ENCODE assay signal across 8 mouse cellular contexts in genomic region chr13:23285191-23285920, GRCm38 (mm10). TPM values are rescaled to one million over a fixed set of nuclear protein-coding genes. Genes with fewer than 3 reads are reported as not detected.
A peak's percentile ranks its signal among the peaks of the same experiment; 100 is the strongest.
DNase-seq lines count a peak whose midpoint lies in the region; ATAC-seq lines count a peak whose summit lies in the region.

No protein-coding gene starts in this region.

- H3K4me1 ChIP-seq in hindbrain, embryonic 16.5 days (ENCODE audit: control insufficient read depth, insufficient read depth, low read depth, low read length): peaks cover 9% of the 10 kb centered on the region
- H3K4me1 ChIP-seq in midbrain, embryonic 15.5 days: peaks cover 18% of the 10 kb centered on the region

- no peak overlapping the region for H3K27ac ChIP-seq in hindbrain, embryonic 16.5 days (ENCODE audit: low read depth, low read length)
- no peak overlapping the region for H3K27ac ChIP-seq in midbrain, embryonic 15.5 days

- H3K4me2 ChIP-seq in hindbrain, embryonic 16.5 days (ENCODE audit: low read length): peak overlapping the region; percentile 79
- peak overlapping the region; percentile 62 for H3K4me2 ChIP-seq in midbrain, embryonic 15.5 days

- H3K27me3 ChIP-seq in hindbrain, embryonic 16.5 days (replicated peaks; ENCODE audit: control insufficient read depth, insufficient read depth, low read length): peaks cover 18% of the 10 kb centered on the region
- peaks cover 34% of the 10 kb centered on the region for H3K27me3 ChIP-seq in midbrain, embryonic 15.5 days (replicated peaks)

- no peaks in the 10 kb centered on the region for H3K9me3 ChIP-seq in hindbrain, embryonic 16.5 days (ENCODE audit: control insufficient read depth, low read length)
- no peaks in the 10 kb centered on the region for H3K9me3 ChIP-seq in midbrain, embryonic 15.5 days

- H3K36me3 ChIP-seq in hindbrain, embryonic 16.5 days (ENCODE audit: control insufficient read depth, insufficient read depth, low read length): no peaks in the 10 kb centered on the region
- no peaks in the 10 kb centered on the region for H3K36me3 ChIP-seq in midbrain, embryonic 15.5 days (replicated peaks)

- peak overlapping the region; percentile 48 for H3K4me3 ChIP-seq in hindbrain, embryonic 16.5 days (ENCODE audit: low read length)
- peak overlapping the region; percentile 39 for H3K4me3 ChIP-seq in midbrain, embryonic 15.5 days

- H3K9ac ChIP-seq in hindbrain, embryonic 16.5 days (ENCODE audit: low read depth, low read length): no peak overlapping the region
- peak overlapping the region; percentile 27 for H3K9ac ChIP-seq in midbrain, embryonic 15.5 days

- WGBS in hindbrain, embryonic 16.5 days: 2% methylated on average over 22 of the region's 22 CpGs
- 2% methylated on average over 22 of the region's 22 CpGs for WGBS in midbrain, embryonic 15.5 days

- ATAC-seq in cerebellum, adult (ENCODE audit: insufficient number of reproducible peaks, low FRiP score, low TSS enrichment): no peak
- ATAC-seq in hindbrain, embryonic 16.5 days: peak; percentile 95
- ATAC-seq in midbrain, embryonic 15.5 days (replicated peaks): peak; percentile 87

- DNase-seq in cerebellum, postnatal 14 days: peak; percentile 10 to 26
- peak; percentile 70 to 75 for DNase-seq in right cerebral cortex, adult 2 months (ENCODE audit: low spot score in 2 of 2)
- DNase-seq in right cerebral cortex, adult 18-20 months: no peak
- no peak for DNase-seq in ovary, postnatal 36 days (ENCODE audit: low spot score)
- DNase-seq in spleen, postnatal 36 days (ENCODE audit: low spot score in 2 of 2): no peak

RNA-seq across cellular contexts. Expression of gene Vmn1r223, which starts 38.4 kb away (rescaled TPM):
- not detected in 2 replicates for polyA plus RNA-seq in hindbrain, embryonic 16.5 days (2015; fragmentation: Nextera tagmentation; extraction: Ambion mirVana)
- not detected in 2 replicates for polyA plus RNA-seq in midbrain, embryonic 15.5 days (2015; fragmentation: Nextera tagmentation; extraction: Ambion mirVana)

RNA-seq across cellular contexts. Expression of gene Vmn1r222, which starts 49.6 kb away (rescaled TPM):
- not detected in 2 replicates for polyA plus RNA-seq in hindbrain, embryonic 16.5 days (2015; fragmentation: Nextera tagmentation; extraction: Ambion mirVana)
- not detected in 2 replicates for polyA plus RNA-seq in midbrain, embryonic 15.5 days (2015; fragmentation: Nextera tagmentation; extraction: Ambion mirVana)

Comparison
In these comparisons a context has a peak if more than half of its experiments do, and no peak if none do; other contexts are left out.
1. DNase-seq: peak in cerebellum, postnatal 14 days (2 of 2) and right cerebral cortex, adult 2 months (2 of 2); none in right cerebral cortex, adult 18-20 months (single experiment), ovary, postnatal 36 days (single experiment) and spleen, postnatal 36 days (0 of 2).